9 mouse cellular contexts compared by ENCODE assay signal in genomic region chr13:101509946-101510345, GRCm38 (mm10).
A peak's percentile ranks its signal among the peaks of the same experiment; 100 is the strongest.
DNase-seq lines count a peak whose midpoint lies in the region; ATAC-seq and TF ChIP-seq lines count a peak whose summit lies in the region.
"Had no signal": no experiment of that assay in that cellular context is flagged by ENCODE, and none has a peak within 500 bp of the region (broad histone marks: within the 10 kb centered on the region; RNA-seq: fewer than 3 reads in every experiment).

No protein-coding gene starts in this region.

- H3K4me1 ChIP-seq in embryonic facial prominence, embryonic 11.5 days (ENCODE audit: control insufficient read depth, insufficient read depth, low read length): no peaks in the 10 kb centered on the region
- peaks cover 4% of the 10 kb centered on the region; the same call in 1 of the 2 replicates for H3K4me1 ChIP-seq in embryonic facial prominence, embryonic 10.5 days
- H3K4me1 ChIP-seq in hindbrain, postnatal 0 days (ENCODE audit: insufficient read depth, low read length): no peaks in the 10 kb centered on the region
- H3K4me1 ChIP-seq: midbrain, embryonic 12.5 days had no signal

- H3K27ac ChIP-seq in embryonic facial prominence, embryonic 11.5 days (replicated peaks; ENCODE audit: low read depth, low read length): no peak overlapping the region
- H3K27ac ChIP-seq in embryonic facial prominence, embryonic 10.5 days (replicated peaks): no peak overlapping the region
- no peak overlapping the region for H3K27ac ChIP-seq in hindbrain, postnatal 0 days
- H3K27ac ChIP-seq: midbrain, embryonic 12.5 days had no signal

- peak; percentile 70 for DNase-seq in embryonic facial prominence, embryonic 11.5 days (ENCODE audit: low spot score)
- no peak for DNase-seq in embryonic facial prominence, embryonic 10.5 days (ENCODE audit: low spot score)
- DNase-seq in ovary, postnatal 14 days (ENCODE audit: low spot score): peak; percentile 18
- DNase-seq in ovary, adult 18-20 months (ENCODE audit: low spot score): no peak
- peak; percentile 57 for DNase-seq in hindbrain, postnatal 0 days (ENCODE audit: low spot score)
- DNase-seq in lung, postnatal 25 days (ENCODE audit: low spot score): peak; percentile 53
- DNase-seq in thymus, postnatal 25 days: peak; percentile 67
- DNase-seq in heart, postnatal 25 days (ENCODE audit: low spot score): no peak

- H3K4me3 ChIP-seq in embryonic facial prominence, embryonic 11.5 days (ENCODE audit: low read depth, low read length): no peak overlapping the region
- no peak overlapping the region for H3K4me3 ChIP-seq in embryonic facial prominence, embryonic 10.5 days
- H3K4me3 ChIP-seq in hindbrain, postnatal 0 days (ENCODE audit: low read length): no peak overlapping the region
- H3K4me3 ChIP-seq: midbrain, embryonic 12.5 days had no signal

- WGBS in embryonic facial prominence, embryonic 11.5 days: 38% methylated on average over 1 of the region's 1 CpGs
- 49% methylated on average over 1 of the region's 1 CpGs for WGBS in embryonic facial prominence, embryonic 10.5 days
- WGBS in hindbrain, postnatal 0 days: 28% methylated on average over 1 of the region's 1 CpGs

- intact Hi-C loops in heart, postnatal 25 days (cut with DNase I): loop anchor here (2.0 to 5.0 kb wide), 2 partner anchors 187 to 1137 kb away; no protein-coding TSS in a partner anchor

- H3K4me2 ChIP-seq in embryonic facial prominence, embryonic 11.5 days (ENCODE audit: low read depth, low read length): no peak overlapping the region
- no peak overlapping the region for H3K4me2 ChIP-seq in hindbrain, postnatal 0 days (ENCODE audit: low read depth, low read length)
- H3K4me2 ChIP-seq: midbrain, embryonic 12.5 days had no signal

- H3K36me3 ChIP-seq in embryonic facial prominence, embryonic 11.5 days (replicated peaks; ENCODE audit: control insufficient read depth, insufficient read depth, low read depth, low read length): no peaks in the 10 kb centered on the region
- no peaks in the 10 kb centered on the region for H3K36me3 ChIP-seq in embryonic facial prominence, embryonic 10.5 days (replicated peaks)
- no peaks in the 10 kb centered on the region for H3K36me3 ChIP-seq in hindbrain, postnatal 0 days (ENCODE audit: insufficient read depth, low read length)
- H3K36me3 ChIP-seq: midbrain, embryonic 12.5 days had no signal

- no peaks in the 10 kb centered on the region for H3K9me3 ChIP-seq in embryonic facial prominence, embryonic 11.5 days (replicated peaks; ENCODE audit: control insufficient read depth, low read length)
- no peaks in the 10 kb centered on the region for H3K9me3 ChIP-seq in embryonic facial prominence, embryonic 10.5 days
- H3K9me3 ChIP-seq in hindbrain, postnatal 0 days (ENCODE audit: low read length): no peaks in the 10 kb centered on the region
- H3K9me3 ChIP-seq: midbrain, embryonic 12.5 days had no signal

- H3K9ac ChIP-seq in embryonic facial prominence, embryonic 11.5 days (replicated peaks; ENCODE audit: low read length): no peak overlapping the region
- H3K9ac ChIP-seq in hindbrain, postnatal 0 days (replicated peaks; ENCODE audit: low read length): no peak overlapping the region
- H3K9ac ChIP-seq: midbrain, embryonic 12.5 days had no signal

- no peak for ATAC-seq in embryonic facial prominence, embryonic 11.5 days (replicated peaks; ENCODE audit: insufficient number of reproducible peaks, low FRiP score, low TSS enrichment, low read depth)
- no peak for ATAC-seq in hindbrain, postnatal 0 days

- TF ChIP-seq CTCF in hindbrain, postnatal 0 days (IDR thresholded peaks at IDR 0.05; ENCODE audit: low read depth): peak; percentile 54

- H3K27me3 ChIP-seq in embryonic facial prominence, embryonic 11.5 days (ENCODE audit: control insufficient read depth, insufficient read depth, low read length): no peaks in the 10 kb centered on the region
- no peaks in the 10 kb centered on the region for H3K27me3 ChIP-seq in embryonic facial prominence, embryonic 10.5 days (replicated peaks; ENCODE audit: low read depth, poor library complexity, severe bottlenecking)
- no peaks in the 10 kb centered on the region for H3K27me3 ChIP-seq in hindbrain, postnatal 0 days (ENCODE audit: insufficient read depth, low read length)
- H3K27me3 ChIP-seq: midbrain, embryonic 12.5 days had no signal

Comparison
In these comparisons a context has a peak if more than half of its experiments do, and no peak if none do; other contexts are left out.
1. DNase-seq: peak in embryonic facial prominence, embryonic 11.5 days (single experiment), ovary, postnatal 14 days (single experiment), hindbrain, postnatal 0 days (single experiment), lung, postnatal 25 days (single experiment) and thymus, postnatal 25 days (single experiment); none in embryonic facial prominence, embryonic 10.5 days (single experiment), ovary, adult 18-20 months (single experiment) and heart, postnatal 25 days (single experiment).